Mouse (Mus musculus) midbrain, postnatal 0 days (tissue): Measurements from ENCODE around the gene Znhit3. TPM values are rescaled to one million over a fixed set of nuclear protein-coding genes. Genes with fewer than 3 reads are reported as not detected.

ENCODE experiments used
- ATAC-seq: fragments of 200-750 bp; cut with Nextera tagmentation; 2 replicates; pipeline ENCODE4 v1.8.0; 2017; ENCODE audit warnings: moderate number of reproducible peaks, mild to moderate bottlenecking, moderate TSS enrichment, moderate library complexity; ENCODE audit not compliant: low FRiP score
- DNase-seq: peaks from one replicate; pipeline ENCODE4 v3.0.0-alpha.2; 2015; ENCODE audit warnings: low spot score
- H3K27ac ChIP-seq: fragments of 300-500 bp; sonication (generic); 2 replicates; pipeline ENCODE4 v1.5.1; 2014; ENCODE audit warnings: low read depth, mild to moderate bottlenecking, low read length, mixed read lengths
- H3K27me3 ChIP-seq: fragments of 300-500 bp; sonication (generic); 2 replicates; pipeline ENCODE4 v1.6.1; 2014; ENCODE audit warnings: low read length, control low read depth, mixed read lengths; ENCODE audit not compliant: insufficient read depth
- H3K36me3 ChIP-seq: fragments of 300-500 bp; sonication (generic); 2 replicates; pipeline ENCODE4 v1.6.1; 2014; ENCODE audit warnings: low read length, control low read depth, mixed read lengths; ENCODE audit not compliant: insufficient read depth
- H3K4me1 ChIP-seq: fragments of 300-500 bp; sonication (generic); 2 replicates; pipeline ENCODE4 v1.6.1; 2014; ENCODE audit warnings: mild to moderate bottlenecking, control low read depth, antibody characterized with exemption, low read length, mixed read lengths; ENCODE audit not compliant: insufficient read depth
- H3K4me2 ChIP-seq: fragments of 300-500 bp; sonication (generic); 2 replicates; pipeline ENCODE4 v1.6.1; 2014; ENCODE audit warnings: low read depth, mild to moderate bottlenecking, low read length, mixed read lengths; ENCODE audit not compliant: poor library complexity, severe bottlenecking
- H3K4me3 ChIP-seq: fragments of 300-500 bp; sonication (generic); 2 replicates; pipeline ENCODE4 v1.5.1; 2014; ENCODE audit warnings: low read depth, mild to moderate bottlenecking, low read length, moderate library complexity
- H3K9ac ChIP-seq: fragments of 300-500 bp; sonication (generic); replicated peaks from 2 replicates; pipeline ENCODE4 v1.6.1; 2014; ENCODE audit warnings: mild to moderate bottlenecking, low read length, moderate library complexity, mixed read lengths; ENCODE audit not compliant: poor library complexity, severe bottlenecking
- H3K9me3 ChIP-seq: fragments of 300-500 bp; sonication (generic); 2 replicates; pipeline ENCODE4 v1.6.1; 2016; ENCODE audit warnings: low read length, control low read depth
- CTCF ChIP-seq: IDR thresholded peaks from 2 replicates; pipeline ENCODE4 v1.5.1; 2016; ENCODE audit warnings: antibody characterized with exemption, mild to moderate bottlenecking
- WGBS: fragments of 180-500 bp; shearing (Covaris S2); extraction: QIAGEN DNeasy Blood & Tissue Kit; methylation state at CpG from one replicate; pipeline ENCODE4 v1.1.7; 2014; 5-methylcytosine and 5-hydroxymethylcytosine counted together
- polyA plus RNA-seq: library from polyadenylated mRNA; unstranded; fragments of >200 nt; fragmentation: Nextera tagmentation; extraction: Ambion mirVana; gene quantifications from 2 replicates; pipeline ENCODE4 v1.2.1, GENCODE M21; 2015
- total RNA-seq: library from RNA; depleted of rRNA; stranded (reverse); fragments of >200 nt; gene quantifications from 2 replicates; pipeline ENCODE4 v1.2.3, GENCODE M21; 2014; rRNA removed

Znhit3 gene
- total RNA-seq (30.0 and 36.0 TPM in 2 replicates), polyA plus RNA-seq (79.7 and 86.3 TPM in 2 replicates)

GRCm38 (mm10) chr11:84916053-84916702 lies at the start of gene Znhit3:
Gene Znhit3, minus strand, starts transcription at chr11:84916366.
- DNase-seq (peak; percentile 97), ATAC-seq (peak; percentile 91)
- Histone ChIP-seq H3K9me3 (no peaks in the 10 kb centered on the region), H3K4me2 (peak within 1 kb of the TSS; percentile 72), H3K36me3 (peaks cover 21% of the 10 kb centered on the region), H3K4me1 (no peaks in the 10 kb centered on the region), H3K9ac (peak within 1 kb of the TSS; percentile 75), H3K27ac (0 out of 2 replicates have a peak within 1 kb of the TSS, but pooled peaks have one; percentile 52), H3K4me3 (peak within 1 kb of the TSS; percentile 94), H3K27me3 (no peaks in the 10 kb centered on the region)
- no peak for TF ChIP-seq CTCF
- 3% methylated on average over 34 of the region's 34 CpGs for WGBS

- Histone ChIP-seq H3K4me2 (no peak overlapping the region), H3K9ac (no peak overlapping the region), H3K27me3 (peaks cover 17% of the 10 kb centered on the region), H3K27ac (no peak overlapping the region), H3K4me3 (no peak overlapping the region), H3K9me3 (no peaks in the 10 kb centered on the region), H3K4me1 (no peaks in the 10 kb centered on the region), H3K36me3 (no peaks in the 10 kb centered on the region)
- 88% methylated on average over 3 of the region's 3 CpGs for WGBS
- ATAC-seq (no peak), DNase-seq (no peak)
- no peak for TF ChIP-seq CTCF
Observed at GRCm38 (mm10) chr11:84963556-84963955, 47.4 kb upstream of the Znhit3 start.

- Histone ChIP-seq H3K9me3 (no peaks in the 10 kb centered on the region), H3K4me3 (no peak overlapping the region), H3K9ac (no peak overlapping the region), H3K36me3 (no peaks in the 10 kb centered on the region), H3K4me1 (no peaks in the 10 kb centered on the region), H3K27me3 (peaks cover 27% of the 10 kb centered on the region), H3K4me2 (no peak overlapping the region), H3K27ac (no peak overlapping the region)
- TF ChIP-seq CTCF, result no peak
- no peak for ATAC-seq
- WGBS, result 93% methylated on average over 4 of the region's 4 CpGs
- no peak for DNase-seq
Observed at GRCm38 (mm10) chr11:84962536-84962935, 46.4 kb upstream of the Znhit3 start.

- no peak for ATAC-seq
- WGBS, result 80% methylated on average over 4 of the region's 4 CpGs
- H3K27ac ChIP-seq, result no peak overlapping the region
Observed at GRCm38 (mm10) chr11:84961571-84961970, 45.4 kb upstream of the Znhit3 start.

GRCm38 (mm10) chr11:84960780-84961179 lies 44.6 kb upstream of the Znhit3 start:
- no peaks in the 10 kb centered on the region for H3K9me3 ChIP-seq
- no peaks in the 10 kb centered on the region for H3K36me3 ChIP-seq

More at GRCm38 (mm10) chr11:84961571-84961970, 45.4 kb upstream of the Znhit3 start:
- Histone ChIP-seq H3K4me3 (no peak overlapping the region), H3K9ac (no peak overlapping the region), H3K27me3 (peaks cover 34% of the 10 kb centered on the region), H3K9me3 (no peaks in the 10 kb centered on the region), H3K36me3 (no peaks in the 10 kb centered on the region), H3K4me2 (no peak overlapping the region), H3K4me1 (no peaks in the 10 kb centered on the region)
- DNase-seq, result no peak
- TF ChIP-seq CTCF, result no peak

GRCm38 (mm10) chr11:84960291-84960690 lies 44.1 kb upstream of the Znhit3 start:
- H3K36me3 ChIP-seq, result no peaks in the 10 kb centered on the region
- TF ChIP-seq CTCF, result no peak
- no peak overlapping the region for H3K4me3 ChIP-seq
- H3K4me1 ChIP-seq, result no peaks in the 10 kb centered on the region
- H3K9me3 ChIP-seq, result no peaks in the 10 kb centered on the region
- H3K4me2 ChIP-seq, result no peak overlapping the region
- DNase-seq, result no peak
- H3K27ac ChIP-seq, result no peak overlapping the region
- H3K9ac ChIP-seq, result no peak overlapping the region
- ATAC-seq, result no peak
- WGBS, result 28% methylated on average over 3 of the region's 3 CpGs
- peaks cover 42% of the 10 kb centered on the region for H3K27me3 ChIP-seq

More at GRCm38 (mm10) chr11:84960780-84961179, 44.6 kb upstream of the Znhit3 start:
- Histone ChIP-seq H3K27ac (no peak overlapping the region), H3K4me2 (no peak overlapping the region), H3K4me3 (no peak overlapping the region), H3K27me3 (peaks cover 42% of the 10 kb centered on the region), H3K4me1 (no peaks in the 10 kb centered on the region), H3K9ac (no peak overlapping the region)
- no peak for ATAC-seq
- DNase-seq, result peak; percentile 28
- TF ChIP-seq CTCF, result no peak
- 66% methylated on average over 6 of the region's 6 CpGs for WGBS
